Mouse (Mus musculus) adrenal gland (tissue): Measurements from ENCODE around the gene Fgf22.
"Not testable (repeated sequence)": the region's sequence is repeated elsewhere in the genome, so short reads cannot be mapped to it uniquely, and the experiment has no call there.

ENCODE experiments used
- intact Hi-C: fragments of 180-260 bp; cut with DNase I; formaldehyde crosslinking; loops from one replicate; pipeline ENCODE4 v1.15.1; 2025

Gene Fgf22

DNA sequence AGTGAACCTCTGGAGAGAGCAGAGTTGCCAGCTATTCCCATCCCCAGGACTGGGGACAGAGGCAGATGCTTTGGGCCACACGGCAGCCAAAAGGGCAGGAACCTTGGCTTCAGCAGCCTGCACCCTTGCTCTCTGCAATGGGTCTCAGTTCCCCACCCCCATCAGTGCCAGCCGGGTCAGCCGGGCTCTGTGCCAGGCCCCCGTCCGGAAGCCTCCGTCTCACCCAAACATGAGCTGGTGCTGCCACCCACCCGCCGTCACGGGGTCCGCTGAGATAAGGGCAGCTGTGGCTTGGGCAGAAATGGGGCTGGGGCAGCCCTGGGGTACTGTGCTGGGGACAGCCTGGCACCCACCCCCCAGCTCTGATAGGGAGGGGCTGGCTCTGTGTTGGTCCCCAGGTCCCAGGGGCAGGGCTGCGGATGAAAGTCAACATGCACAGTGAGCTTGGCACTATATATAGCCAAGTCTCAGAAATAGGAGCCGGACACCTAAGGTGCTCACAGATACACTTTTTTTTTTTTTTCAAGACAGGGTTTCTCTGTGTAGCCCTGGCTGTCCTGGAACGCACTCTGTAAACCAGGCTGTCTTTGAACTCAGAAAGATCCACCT is 25.4 kb upstream of the Fgf22 start:
- intact Hi-C loops: no loop called here

- intact Hi-C loops: no loop called here
These were observed 22.4 kb upstream of the Fgf22 start for GRCm38 (mm10) chr10:79732500-79732899.

DNA sequence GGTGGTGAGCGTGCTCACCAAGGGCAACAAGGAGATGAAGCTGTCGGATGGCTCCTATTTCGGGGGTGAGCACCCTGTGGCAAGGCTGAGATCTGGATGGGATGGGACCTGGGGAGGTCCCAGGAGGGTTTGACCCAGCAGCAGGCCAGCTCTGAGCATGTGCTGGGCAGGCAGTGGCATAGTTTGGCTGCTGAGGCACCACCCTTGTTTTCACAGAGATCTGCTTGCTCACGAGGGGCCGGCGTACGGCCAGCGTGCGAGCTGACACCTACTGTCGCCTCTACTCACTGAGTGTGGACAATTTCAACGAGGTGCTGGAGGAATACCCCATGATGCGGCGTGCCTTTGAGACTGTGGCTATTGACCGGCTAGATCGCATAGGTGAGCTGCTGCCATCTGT is 21.0 kb upstream of the Fgf22 start:
- intact Hi-C loops: no loop called here

GRCm38 (mm10) chr10:79735361-79735760 is 19.5 kb upstream of the Fgf22 start:
- intact Hi-C loops: no loop called here

- intact Hi-C loops: no loop called here
These were observed 18.2 kb upstream of the Fgf22 start for GRCm38 (mm10) chr10:79736706-79737105.

DNA sequence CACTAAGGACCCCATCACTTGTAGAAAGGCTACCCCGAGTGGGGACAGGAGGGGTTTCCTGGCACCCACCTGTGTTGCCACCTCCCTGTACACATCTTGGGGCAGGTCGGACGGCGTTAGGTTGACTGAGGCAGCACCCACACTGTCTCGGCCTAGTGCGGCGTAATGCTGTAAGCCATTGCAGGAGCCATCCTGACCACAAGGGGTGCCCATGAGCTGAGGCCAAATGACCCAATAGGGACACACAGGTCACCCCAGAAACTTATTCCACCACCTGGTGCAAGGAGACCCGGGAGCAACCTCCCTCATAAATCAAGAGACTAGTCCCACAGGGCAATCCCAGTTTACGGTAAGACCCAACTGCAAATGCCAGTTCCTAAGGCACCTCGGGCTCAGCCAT is 16.6 kb upstream of the Fgf22 start:
- intact Hi-C loops: no loop called here

DNA sequence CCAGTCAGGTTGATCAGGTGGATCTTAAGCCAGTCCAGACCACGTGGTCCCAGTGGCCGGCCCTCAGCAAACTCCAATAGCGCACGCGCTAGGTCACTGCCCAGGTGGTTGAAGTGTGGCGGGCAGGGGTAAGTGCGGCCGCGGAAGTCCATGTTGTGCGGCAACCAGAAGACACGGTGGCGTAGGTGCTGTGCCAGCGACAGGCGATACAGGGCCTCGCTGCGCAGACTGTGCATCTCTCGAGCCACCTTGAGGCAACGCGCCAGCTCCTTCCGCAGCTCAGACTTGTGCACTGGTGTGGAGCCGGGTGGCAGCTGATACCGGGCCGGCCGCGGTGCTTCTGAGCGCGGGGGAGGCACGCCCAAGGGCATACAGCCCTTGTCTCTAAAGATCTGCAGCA is 15.6 kb upstream of the Fgf22 start:
- intact Hi-C loops: no loop called here

DNA sequence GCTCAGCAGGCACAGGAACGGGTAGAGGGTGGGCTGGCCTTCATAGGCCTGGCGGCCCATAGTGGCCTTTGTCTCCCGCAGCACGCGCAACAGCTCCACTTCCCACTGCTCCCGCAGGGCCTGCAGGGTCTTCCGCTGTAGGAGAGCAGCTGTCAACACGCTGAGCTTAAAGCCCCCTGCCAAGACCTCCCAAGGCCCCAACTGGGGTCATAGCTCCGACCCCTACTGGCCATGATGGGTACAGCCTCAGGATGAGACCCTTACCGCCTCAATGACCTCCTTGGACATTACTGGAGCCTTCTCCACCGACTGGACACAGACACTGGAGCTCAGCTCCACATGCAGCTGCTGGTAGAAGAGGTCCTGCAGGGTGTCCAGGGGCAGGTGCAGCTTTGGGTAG is 14.0 kb upstream of the Fgf22 start:
- intact Hi-C loops: no loop called here

GRCm38 (mm10) chr10:79743161-79743560 is 11.7 kb upstream of the Fgf22 start:
- intact Hi-C loops: no loop called here

DNA sequence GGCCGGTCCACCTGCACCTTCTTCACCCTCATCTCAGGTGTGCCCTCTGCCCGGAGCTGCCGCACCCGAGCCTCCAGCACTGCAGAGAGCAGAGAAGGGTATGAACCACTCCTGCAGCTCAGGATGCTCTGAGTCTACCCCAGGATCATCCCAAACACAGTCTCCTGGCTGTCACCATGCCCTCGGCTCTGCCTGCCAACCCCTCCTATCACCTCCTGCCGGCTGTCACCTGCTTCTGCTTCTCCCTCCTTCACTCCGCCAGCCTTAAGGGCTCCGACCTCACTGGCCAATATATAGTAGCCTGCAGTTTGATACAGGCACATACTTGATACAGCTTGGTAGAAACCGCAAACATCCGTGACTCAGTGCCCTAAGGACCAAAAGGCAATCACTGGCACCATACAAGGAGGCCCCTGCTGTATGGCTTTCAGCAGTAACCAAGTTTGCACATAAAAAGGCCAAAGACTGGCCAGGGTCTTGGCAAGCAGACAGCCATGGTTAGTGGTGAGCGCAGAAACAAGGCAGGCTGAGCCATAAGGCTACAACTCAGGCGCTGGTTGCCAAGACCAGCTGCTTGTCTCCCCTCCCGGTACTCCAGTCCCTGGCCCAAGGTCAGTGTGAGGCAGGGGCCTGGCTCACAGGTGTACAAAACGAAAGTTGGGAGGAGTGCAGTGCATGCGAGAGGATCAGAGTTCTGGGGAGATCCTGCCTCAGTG is 11.1 kb upstream of the Fgf22 start:
- intact Hi-C loops: no loop called here

DNA sequence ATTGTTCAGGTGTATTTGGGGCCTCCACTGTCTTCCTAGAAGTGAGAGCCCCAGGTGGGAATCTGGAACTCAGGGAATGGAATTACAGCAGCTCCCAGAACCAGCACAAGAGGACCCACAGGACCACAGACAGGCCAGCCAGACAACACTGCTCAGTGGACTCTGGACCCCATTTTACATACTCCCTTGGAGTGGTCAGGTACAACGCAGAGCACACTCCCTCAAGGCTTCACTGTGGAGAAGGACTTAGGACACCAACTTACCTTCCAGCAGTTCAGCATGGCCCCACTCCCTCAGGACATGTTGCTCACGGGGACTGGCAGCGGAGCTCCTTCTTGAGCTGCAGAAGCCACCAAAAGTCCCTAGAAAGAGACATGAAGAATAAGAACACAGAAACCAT is 9.5 kb upstream of the Fgf22 start:
- intact Hi-C loops: no loop called here

DNA sequence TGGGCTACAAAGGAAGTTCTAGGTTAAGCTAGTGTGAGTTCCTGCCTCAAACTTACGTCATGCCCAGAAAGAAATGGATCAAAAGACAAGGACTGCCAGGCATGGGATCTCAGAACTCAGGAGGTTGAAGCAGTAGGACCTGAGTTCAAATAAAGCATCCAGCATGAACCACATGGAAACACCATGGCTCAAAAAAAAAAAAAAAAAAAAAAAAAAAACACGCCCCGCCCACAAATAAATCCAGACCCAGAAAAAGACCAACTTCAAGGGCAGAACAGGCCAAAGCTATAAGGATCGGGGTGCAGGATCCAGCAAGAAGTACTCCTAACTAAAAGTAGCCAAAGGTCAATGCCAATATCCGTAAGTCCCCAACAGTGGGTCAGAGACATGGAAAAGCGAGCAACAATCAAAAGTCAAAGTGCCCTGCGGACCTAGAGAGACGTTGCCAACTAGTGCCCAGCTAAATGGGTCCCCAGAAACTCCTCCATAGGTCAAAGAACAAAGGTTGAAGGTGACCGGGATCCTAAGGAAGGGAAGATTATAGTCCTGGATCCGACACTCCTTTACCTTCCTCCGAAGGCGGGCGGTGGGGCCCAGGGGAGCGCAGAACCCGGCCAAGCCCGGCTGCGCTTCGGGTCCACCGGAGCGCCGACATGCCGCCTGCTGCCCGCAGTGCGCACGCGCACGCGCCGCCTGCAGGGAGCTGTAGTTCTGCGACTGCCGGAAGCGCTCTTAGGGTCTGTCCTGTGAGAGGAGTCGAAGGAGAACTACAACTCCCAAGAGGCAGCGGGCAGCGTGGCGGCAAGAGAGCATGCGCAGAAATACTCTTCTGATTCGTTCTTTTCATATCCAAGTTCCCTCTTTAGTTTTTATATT is 8.7 kb upstream of the Fgf22 start, which contains the start of gene Polrmt:
Gene Polrmt, minus strand, starts transcription at position 684 of the 876 bp plus-strand sequence.
- intact Hi-C loops: no loop called here

- intact Hi-C loops: no loop called here
These were observed 8.1 kb upstream of the Fgf22 start for GRCm38 (mm10) chr10:79746774-79747151.

DNA sequence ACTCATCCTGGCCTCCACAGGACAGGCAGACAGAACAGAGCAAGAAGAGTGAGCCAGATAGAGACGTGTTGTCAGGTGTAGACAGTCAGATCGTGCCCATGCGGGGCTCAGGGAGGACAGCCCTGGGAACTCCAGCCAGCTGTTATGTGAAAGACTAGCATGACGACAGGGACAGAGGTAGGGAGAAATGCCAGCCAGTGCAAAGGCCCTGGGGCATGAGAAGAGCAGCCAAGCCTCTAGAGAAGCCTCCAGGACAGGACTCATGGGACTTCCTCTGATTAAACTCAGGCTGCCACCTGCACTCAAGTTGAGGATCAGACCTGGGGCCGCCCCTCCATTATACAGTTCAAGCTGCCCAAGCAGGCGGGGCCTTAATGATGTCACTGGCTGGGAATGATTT is 6.4 kb upstream of the Fgf22 start:
- intact Hi-C loops: no loop called here

GRCm38 (mm10) chr10:79755854-79756253 is 978 bp downstream of the Fgf22 start:
- intact Hi-C loops: no loop called here

DNA sequence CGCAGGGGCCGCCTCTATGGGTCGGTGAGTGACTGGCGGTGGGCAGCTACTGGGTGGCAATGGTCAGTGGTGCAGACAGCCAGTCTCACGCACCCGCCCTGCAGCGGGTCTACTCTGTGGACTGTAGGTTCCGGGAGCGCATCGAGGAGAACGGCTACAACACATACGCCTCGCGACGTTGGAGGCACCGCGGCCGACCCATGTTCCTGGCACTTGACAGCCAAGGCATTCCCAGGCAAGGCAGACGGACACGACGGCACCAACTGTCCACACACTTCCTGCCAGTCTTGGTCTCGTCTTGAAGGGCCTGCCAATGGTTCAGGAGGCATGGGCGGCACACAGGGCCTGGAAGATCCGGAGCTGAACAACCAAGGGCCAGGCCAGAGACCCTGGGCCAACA is 1.8 kb downstream of the Fgf22 start:
- intact Hi-C loops: no loop called here

- intact Hi-C loops: not testable (repeated sequence)
These were observed 4.8 kb downstream of the Fgf22 start for GRCm38 (mm10) chr10:79759675-79760074.

DNA sequence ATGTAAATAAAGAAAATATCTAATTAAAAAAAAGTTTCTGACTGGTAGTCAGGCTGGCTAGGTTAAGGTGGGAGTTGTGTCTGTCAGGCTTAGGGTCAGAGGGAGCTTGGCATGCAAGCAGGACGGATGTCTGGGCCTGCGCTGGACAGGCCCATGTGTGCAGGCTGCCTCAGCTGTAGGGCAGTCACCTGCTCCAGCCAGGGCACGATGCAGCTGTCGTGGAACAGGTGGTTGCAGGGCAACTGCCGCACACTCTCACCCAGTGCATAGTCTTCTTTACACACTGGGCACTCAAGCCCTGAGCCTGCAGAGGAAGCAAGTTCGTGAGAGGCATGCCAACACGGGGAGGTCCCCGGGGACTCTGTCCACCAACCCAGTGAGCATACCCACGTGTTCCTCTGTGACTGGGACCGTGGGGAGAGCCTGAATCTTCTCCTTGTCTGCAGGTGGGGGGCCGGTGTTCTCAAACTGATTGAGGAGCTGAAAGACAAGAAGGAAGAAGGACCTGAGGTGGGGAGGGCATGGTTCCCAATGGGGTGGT is 5.8 kb downstream of the Fgf22 start:
- intact Hi-C loops: no loop called here

DNA sequence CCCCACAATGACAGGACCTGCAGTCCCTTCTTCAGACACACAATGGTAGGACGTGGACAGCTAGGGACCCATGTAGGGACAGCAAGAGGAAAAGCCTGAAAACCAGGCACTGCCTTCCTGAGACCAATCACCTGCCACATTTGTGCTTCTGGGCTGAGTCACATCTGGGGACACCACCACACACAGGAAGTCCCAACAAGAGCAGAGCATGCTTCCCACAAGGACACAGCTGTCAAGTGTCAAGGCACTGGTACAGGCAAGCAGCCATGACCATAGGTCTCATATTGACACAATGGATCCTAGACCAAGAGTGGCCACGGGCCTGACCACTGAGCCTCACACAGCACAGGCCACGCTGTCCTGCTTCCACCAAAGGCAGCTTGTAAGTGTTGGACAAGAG is 8.0 kb downstream of the Fgf22 start:
- intact Hi-C loops: no loop called here

DNA sequence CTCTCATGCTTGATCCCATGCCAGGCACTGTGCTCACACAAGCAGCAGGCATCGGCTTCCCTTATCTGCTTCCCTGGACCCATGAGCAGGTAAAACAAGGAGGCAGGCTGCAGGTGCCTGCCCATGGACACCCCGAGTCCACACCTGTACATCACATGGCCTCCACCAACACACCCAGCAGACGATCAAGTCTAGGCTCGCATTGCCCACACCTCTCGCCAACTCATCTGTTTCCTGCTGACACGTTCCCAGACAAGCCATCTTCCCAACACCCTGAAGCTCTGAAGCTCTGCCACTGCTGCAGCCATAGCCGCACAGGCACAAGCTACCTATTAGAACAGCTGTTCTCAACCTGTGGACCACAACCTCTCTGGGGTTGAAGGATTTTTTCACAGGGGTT is 9.4 kb downstream of the Fgf22 start:
- intact Hi-C loops: no loop called here

GRCm38 (mm10) chr10:79765228-79765745 is 10.4 kb downstream of the Fgf22 start:
- intact Hi-C loops: no loop called here

GRCm38 (mm10) chr10:79766001-79766507 is 11.2 kb downstream of the Fgf22 start:
- intact Hi-C loops: no loop called here
